Mouse (Mus musculus) bone marrow macrophage, adult 2 months (primary cell): Measurements from ENCODE around the gene Polr2j. TPM values are rescaled to one million over a fixed set of nuclear protein-coding genes. Genes with fewer than 3 reads are reported as not detected.

Source experiments
- H3K27ac ChIP-seq: 2 replicates; pipeline ENCODE4 v1.5.1; 2012; ENCODE audit warnings: low read depth, low read length; ENCODE audit not compliant: insufficient read depth
- H3K4me1 ChIP-seq: 2 replicates; pipeline ENCODE4 v1.6.1; 2012; ENCODE audit warnings: low read length; ENCODE audit not compliant: control insufficient read depth, insufficient read depth
- H3K4me3 ChIP-seq: 2 replicates; pipeline ENCODE4 v1.5.1; 2012; ENCODE audit warnings: mild to moderate bottlenecking, low read length, moderate library complexity; ENCODE audit not compliant: insufficient read depth
- CTCF ChIP-seq: IDR thresholded peaks from 2 replicates; pipeline ENCODE4 v1.5.1; 2012; ENCODE audit warnings: low read depth, mild to moderate bottlenecking, low read length, moderate library complexity
- POLR2A ChIP-seq: IDR thresholded peaks from 2 replicates; pipeline ENCODE4 v1.6.1; 2012; ENCODE audit warnings: mild to moderate bottlenecking, low read depth, low read length, borderline replicate concordance
- polyA plus RNA-seq: library from polyadenylated mRNA; stranded (reverse); fragments of >200 nt; gene quantifications from 2 replicates; pipeline ENCODE4 v1.2.4, GENCODE M21; 2012; ENCODE audit not compliant: missing spikeins, insufficient read depth, insufficient read length

Polr2j gene
- polyA plus RNA-seq, 1 experiment, result 86.7 TPM

DNA sequence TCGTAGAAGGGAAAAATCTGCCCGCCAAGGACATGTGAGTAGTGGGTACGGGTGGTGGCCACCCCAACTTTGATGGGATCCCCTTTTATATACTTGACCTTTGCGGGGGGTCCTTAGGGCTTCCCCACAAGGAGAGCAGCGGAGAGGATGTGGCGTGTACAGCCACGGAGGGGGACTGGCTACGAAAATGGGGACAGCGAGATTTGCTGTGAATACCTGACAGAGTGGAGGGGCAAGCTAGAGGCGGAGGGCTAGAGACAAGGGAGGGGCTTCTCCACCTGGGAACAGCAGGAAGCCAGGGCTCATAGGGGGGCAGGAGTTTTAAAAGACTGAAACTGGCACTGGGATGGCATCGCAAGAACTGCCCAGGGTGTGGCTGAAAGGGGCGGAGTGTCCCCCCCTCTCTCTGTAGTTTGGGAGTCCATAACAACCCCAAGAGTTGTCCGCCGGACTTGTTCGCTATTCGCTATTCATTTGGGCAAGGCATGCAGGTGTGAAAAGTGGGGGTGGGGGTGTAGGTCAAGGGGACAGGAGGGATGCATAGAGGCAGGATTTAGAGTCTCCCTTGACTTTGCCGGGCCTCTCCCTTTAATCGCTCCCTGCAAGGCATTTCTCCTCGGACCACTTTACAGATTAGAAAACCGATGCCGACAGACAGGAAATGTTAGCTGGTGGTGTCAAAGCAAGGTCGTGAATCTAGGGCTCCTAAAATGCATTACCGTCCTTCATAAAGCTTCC is 32.1 kb upstream of the Polr2j start:
- H3K4me3 ChIP-seq, result peak overlapping the region; percentile 92
- H3K27ac ChIP-seq, result peak overlapping the region; percentile 95
- TF ChIP-seq POLR2A, result no peak
- no peak; the same call in 1 of the 2 replicates for TF ChIP-seq CTCF

DNA sequence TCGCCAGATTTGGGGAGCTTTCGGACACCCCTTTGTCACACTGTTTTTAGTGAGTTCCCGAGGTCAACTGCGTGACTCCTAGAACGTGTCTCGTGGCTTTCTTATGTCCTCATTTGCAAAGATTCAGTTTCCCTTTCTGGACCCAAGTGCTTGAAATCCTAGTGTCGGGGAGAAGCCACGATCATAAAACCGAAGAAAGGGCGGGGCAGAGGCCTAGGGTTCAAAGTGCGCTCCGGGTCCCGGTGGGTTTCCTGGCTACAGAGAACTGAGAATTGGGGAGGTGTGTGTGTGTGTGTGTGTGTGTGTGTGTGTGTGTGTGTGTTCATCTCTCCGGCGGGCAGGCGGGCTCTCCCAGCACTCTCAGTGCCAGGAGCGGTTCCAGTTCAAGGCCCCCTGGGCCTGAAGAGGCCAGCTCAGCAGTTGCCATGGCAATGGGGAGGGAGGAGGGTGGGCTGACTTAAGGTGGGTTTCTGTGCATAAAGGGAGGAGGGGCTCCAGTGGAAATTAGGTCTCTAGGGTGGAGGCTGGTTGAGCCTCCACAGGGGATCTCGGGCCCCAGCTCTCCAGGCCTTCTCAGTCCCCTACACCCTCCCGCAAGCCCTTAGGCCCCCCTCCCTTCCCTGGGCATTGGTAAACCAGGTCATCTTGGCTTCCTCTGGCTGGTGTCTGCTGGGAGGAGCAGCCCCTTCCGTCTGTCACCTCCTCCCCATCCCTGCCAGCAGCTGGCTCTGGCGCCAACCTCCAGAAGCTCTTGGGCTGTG is 31.4 kb upstream of the Polr2j start:
- Histone ChIP-seq H3K27ac (peak overlapping the region; percentile 95), H3K4me1 (peaks cover 39% of the 10 kb centered on the region), H3K4me3 (peak overlapping the region; percentile 92)
- TF ChIP-seq POLR2A (no peak), CTCF (no peak)

More for the DNA sequence above, 32.1 kb upstream of the Polr2j start:
- H3K4me1 ChIP-seq, result peaks cover 36% of the 10 kb centered on the region

DNA sequence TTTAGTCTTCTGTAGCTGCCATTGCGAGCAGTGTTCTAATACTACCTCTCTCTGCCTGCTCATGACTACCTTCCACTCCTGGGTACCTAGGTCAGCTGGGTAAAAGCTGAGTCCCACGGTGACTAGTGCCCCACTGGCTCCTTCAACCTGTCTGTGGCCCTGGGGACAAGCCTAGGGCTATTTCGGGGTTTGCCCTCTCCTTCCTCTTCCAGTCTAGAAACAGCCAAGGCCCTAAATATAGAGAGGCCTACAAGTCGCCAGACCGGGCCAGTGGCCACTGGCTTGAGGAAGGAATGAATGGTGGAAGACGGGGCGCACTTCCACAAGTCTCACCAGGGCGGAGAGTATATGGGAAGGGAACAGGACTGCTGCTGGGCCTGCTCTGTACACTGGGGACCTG is 30.1 kb upstream of the Polr2j start:
- TF ChIP-seq CTCF (no peak), POLR2A (no peak)
- H3K27ac ChIP-seq, result peak overlapping the region; percentile 95
- peaks cover 39% of the 10 kb centered on the region for H3K4me1 ChIP-seq
- H3K4me3 ChIP-seq, result peak overlapping the region; percentile 92

DNA sequence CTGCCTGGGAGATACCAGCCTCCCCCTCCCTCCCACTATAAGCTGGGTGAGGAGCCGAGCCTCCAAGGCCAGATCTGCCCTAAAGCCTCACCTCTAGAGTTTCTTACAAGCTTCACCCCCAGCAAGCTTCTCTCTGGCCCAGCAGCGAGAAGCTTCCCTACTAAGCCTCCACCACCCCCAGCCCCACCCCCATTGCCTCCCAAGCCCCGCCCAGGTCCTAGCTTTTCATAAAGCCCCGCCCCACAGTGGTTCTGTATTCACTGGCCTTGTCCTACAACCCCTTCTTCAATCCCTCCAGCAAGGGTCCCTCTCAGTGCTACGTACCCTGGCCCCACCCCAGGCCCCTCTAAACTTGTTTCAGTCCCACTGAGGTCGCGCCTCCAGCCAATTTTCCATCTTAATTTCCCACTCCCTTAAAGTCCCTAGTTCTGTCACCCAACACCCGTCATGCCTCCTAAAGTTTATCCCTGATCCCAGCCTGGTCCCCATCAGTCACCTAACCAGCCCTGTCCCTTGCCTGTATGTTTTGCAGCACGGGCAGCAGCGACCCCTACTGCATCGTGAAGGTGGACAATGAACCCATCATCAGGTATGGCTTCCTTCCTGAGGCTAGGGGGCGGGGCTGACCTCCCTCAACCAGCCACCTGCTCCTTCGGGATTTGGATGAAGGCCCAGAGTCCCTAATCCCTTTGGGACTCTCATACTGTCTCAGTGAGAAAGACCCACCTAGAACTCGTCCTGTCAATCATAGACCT is 27.4 kb upstream of the Polr2j start:
- Histone ChIP-seq H3K4me1 (peaks cover 43% of the 10 kb centered on the region), H3K4me3 (no peak overlapping the region), H3K27ac (peak overlapping the region; percentile 51)
- TF ChIP-seq CTCF (no peak), POLR2A (no peak)

DNA sequence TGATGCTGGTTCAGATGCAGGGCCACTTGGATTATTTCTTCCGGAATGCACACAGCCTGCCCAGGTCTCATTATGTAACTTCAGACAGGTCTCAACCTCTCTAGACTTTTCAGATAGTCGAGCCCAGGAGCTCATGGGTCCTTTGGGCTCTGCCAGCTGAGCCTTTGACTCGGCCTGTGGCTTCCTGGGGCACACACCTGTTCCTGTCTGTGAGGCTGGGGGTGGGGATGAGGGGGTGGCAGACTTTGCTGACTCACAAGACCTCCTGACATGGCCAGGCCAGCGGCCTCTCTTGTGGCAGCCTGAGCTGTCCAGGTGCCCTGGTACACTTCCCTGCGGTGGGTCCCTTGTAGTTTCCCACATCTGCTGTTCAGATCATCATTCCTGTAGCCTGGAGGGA is 24.5 kb upstream of the Polr2j start:
- no peak for TF ChIP-seq CTCF
- TF ChIP-seq POLR2A, result no peak
- peaks cover 35% of the 10 kb centered on the region for H3K4me1 ChIP-seq
- H3K27ac ChIP-seq, result no peak overlapping the region
- no peak overlapping the region for H3K4me3 ChIP-seq

DNA sequence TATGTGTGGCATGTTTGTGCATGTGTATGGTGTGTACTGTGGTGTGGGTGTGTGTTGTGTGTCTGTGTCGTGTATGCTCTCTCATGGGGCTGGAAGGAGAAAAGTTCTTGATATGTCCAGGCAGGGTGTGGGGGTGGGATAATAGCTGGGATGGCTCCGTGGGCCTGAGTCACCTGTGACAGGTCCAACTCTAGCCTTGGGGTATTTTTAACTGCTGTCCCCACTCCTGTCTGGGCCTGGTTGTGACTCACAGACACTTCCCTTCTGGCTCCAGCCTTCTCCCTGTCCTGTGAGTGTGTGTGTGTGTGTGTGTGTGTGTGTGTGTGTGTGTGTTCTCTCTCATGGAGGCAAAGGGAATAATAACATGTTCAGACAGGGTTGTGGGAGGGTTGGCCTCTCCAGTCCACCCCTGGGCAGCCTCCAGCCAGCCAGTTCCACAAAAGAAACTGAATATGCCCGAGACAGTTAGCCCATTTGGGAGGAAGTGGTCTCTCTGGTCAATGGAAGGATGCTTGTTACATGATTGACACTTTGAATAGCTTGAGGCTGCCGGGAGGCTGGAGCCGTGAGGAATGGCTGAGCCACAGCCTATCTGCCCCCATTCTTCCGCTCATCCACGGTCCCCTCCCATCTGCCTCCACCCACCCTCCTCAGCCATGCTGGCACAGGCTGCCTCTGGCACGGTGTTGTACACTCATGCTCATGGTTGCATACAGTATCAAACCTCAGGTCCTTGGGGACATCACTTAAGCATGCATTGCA is 22.0 kb upstream of the Polr2j start:
- H3K4me3 ChIP-seq, result no peak overlapping the region
- no peak overlapping the region for H3K27ac ChIP-seq
- H3K4me1 ChIP-seq, result peaks cover 16% of the 10 kb centered on the region
- TF ChIP-seq POLR2A (no peak), CTCF (no peak)

DNA sequence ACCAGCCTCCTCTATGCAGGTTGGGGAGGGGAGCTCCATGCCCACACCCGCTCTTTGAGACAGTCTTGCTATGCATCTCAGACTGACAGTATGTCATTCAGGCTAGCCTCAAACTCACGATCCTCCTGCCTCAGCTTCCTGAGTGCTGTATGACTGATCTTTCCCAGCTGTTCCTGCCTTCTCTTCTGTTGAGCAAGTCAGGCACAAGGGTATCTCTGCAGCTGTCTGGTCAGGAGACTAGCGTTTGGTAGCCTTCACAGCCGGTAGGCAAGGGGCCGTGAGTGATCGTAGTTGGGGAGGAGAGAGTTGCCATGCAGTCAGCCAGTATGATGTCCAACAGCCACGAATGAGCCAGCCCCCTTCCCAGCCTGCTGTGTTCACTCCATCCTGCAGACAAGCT is 21.3 kb upstream of the Polr2j start:
- Histone ChIP-seq H3K27ac (no peak overlapping the region), H3K4me3 (no peak overlapping the region), H3K4me1 (peaks cover 13% of the 10 kb centered on the region)
- TF ChIP-seq POLR2A (no peak), CTCF (no peak)

DNA sequence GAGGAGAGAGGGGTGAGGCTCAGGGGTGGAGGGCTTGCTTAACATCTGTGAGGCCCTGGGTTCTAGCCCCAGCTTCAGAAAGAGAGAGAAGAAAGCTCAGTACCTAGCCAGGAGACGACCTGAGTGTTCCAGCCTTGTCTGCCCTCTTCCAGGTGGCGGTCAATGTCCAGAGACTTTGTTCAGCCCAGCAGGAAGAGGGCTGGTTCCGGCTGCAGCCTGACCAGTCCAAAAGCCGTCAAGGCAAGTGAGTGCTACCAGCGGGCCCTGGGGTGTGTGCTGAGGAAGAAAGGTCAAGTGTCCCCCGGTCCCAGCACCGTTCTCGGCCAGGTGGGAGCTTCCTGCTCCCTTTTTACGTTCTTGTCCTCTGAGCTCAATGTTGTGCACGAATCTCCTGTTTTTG is 17.9 kb upstream of the Polr2j start:
- no peak for TF ChIP-seq CTCF
- TF ChIP-seq POLR2A, result no peak

DNA sequence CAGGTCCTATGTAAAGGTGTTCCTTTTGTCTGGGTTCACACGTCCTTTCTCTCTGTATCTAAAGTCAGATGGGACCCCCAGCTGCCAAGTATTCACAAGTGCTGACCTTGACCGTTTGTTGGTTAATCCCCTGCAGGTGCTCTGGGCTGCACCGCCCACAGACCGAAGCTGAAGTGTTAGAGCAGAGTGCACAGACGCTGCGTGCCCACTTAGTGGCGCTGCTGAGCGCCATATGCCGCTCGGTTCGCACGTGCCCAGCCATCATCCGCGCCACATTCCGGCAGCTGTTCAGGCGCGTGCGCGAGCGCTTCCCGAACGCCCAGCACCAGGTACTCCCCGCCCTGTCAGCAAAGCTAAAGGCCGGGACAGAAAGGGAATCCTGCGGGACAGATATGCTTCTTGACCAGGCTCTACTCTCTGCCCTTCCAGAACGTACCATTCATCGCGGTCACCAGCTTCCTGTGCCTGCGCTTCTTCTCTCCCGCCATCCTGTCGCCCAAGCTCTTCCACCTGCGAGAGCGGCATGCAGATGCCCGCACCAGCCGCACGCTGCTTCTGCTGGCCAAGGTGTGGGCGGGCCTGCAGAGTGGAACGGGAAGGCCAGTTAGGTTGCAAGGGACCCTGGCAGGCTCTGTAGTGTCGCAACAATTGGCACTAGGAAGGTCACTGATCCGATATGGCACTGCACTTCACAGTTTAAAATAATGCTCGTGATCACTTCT is 14.2 kb upstream of the Polr2j start:
- Histone ChIP-seq H3K4me1 (peaks cover 8% of the 10 kb centered on the region; the same call in 1 of the 2 replicates), H3K27ac (no peak overlapping the region), H3K4me3 (no peak overlapping the region)
- TF ChIP-seq POLR2A (no peak), CTCF (peak; percentile 39)

More for the DNA sequence above, 17.9 kb upstream of the Polr2j start:
- Histone ChIP-seq H3K4me1 (peaks cover 11% of the 10 kb centered on the region), H3K27ac (no peak overlapping the region), H3K4me3 (no peak overlapping the region)
